Mouse (Mus musculus): ENCODE measurements around the gene Rplp1. TPM values are rescaled to one million over a fixed set of nuclear protein-coding genes. Genes with fewer than 3 reads are reported as not detected.

Gene Rplp1
- total and polyA plus RNA-seq, 3 experiments = 9,058 to 15,045 TPM; not detected in 1

GRCm38 (mm10) chr9:61905576-61905975 is 8.8 kb downstream of the Rplp1 start:
- Histone ChIP-seq H3K36me3 (ENCODE audit: control insufficient read depth in 1 of 2, insufficient read depth in 2 of 2, low read length in 2 of 2) (peaks cover 0 to 12% of the 10 kb centered on the region in 2 experiments; a peak in 2 of 4 replicates), H3K79me2 (ENCODE audit: control insufficient read depth, insufficient read depth, low read length, poor library complexity) (no peaks in the 10 kb centered on the region), H3K9ac (ENCODE audit: control insufficient read depth, low read depth, low read length, poor library complexity, severe bottlenecking) (no peak overlapping the region), H3K9me3 (replicated peaks; ENCODE audit: insufficient read depth, low read length) (no peaks in the 10 kb centered on the region), H3K4me3 (ENCODE audit: control insufficient read depth in 1 of 2, insufficient read depth in 1 of 2, low read depth in 2 of 2, low read length in 2 of 2) (no peak overlapping the region), H3K27me3 (ENCODE audit: control insufficient read depth in 1 of 2, insufficient read depth in 2 of 2, low read length in 2 of 2) (no peaks in the 10 kb centered on the region), H3K27ac (ENCODE audit: control insufficient read depth, low read depth, low read length) (no peak overlapping the region), H3K4me1 (ENCODE audit: control insufficient read depth in 1 of 2, insufficient read depth in 2 of 2, low read length in 2 of 2) (peaks cover 0 to 18% of the 10 kb centered on the region in 2 experiments; a peak in 2 of 4 replicates)
- TF ChIP-seq UBTF (IDR thresholded peaks at IDR 0.05; ENCODE audit: borderline replicate concordance, insufficient read depth, low read depth, low read length) = no peak
- TF ChIP-seq CHD2 (IDR thresholded peaks at IDR 0.05; ENCODE audit: low read length) = no peak
- no peak for TF ChIP-seq MAFK (IDR thresholded peaks at IDR 0.05; ENCODE audit: borderline replicate concordance, low read depth, low read length)
- TF ChIP-seq KAT2A (conservative IDR thresholded peaks at IDR 0.05; ENCODE audit: low read depth, low read length) = no peak
- TF ChIP-seq MXI1 (IDR thresholded peaks at IDR 0.05; ENCODE audit: low read depth, low read length) = no peak
- no peak for DNase-seq (ENCODE audit: low read depth, low spot score)

- Histone ChIP-seq H3K36me3 (ENCODE audit: control insufficient read depth in 1 of 2, insufficient read depth in 2 of 2, low read length in 2 of 2) (peaks cover 0 to 12% of the 10 kb centered on the region in 2 experiments; a peak in 2 of 4 replicates), H3K4me1 (ENCODE audit: control insufficient read depth in 1 of 2, insufficient read depth in 2 of 2, low read length in 2 of 2) (peaks cover 0 to 22% of the 10 kb centered on the region in 2 experiments; a peak in 2 of 4 replicates), H3K9ac (ENCODE audit: control insufficient read depth, low read depth, low read length, poor library complexity, severe bottlenecking) (no peak overlapping the region), H3K4me3 (ENCODE audit: control insufficient read depth in 1 of 2, insufficient read depth in 1 of 2, low read depth in 2 of 2, low read length in 2 of 2) (no peak overlapping the region), H3K27ac (ENCODE audit: control insufficient read depth, low read depth, low read length) (no peak overlapping the region), H3K9me3 (replicated peaks; ENCODE audit: insufficient read depth, low read length) (no peaks in the 10 kb centered on the region), H3K79me2 (ENCODE audit: control insufficient read depth, insufficient read depth, low read length, poor library complexity) (no peaks in the 10 kb centered on the region), H3K27me3 (ENCODE audit: control insufficient read depth in 1 of 2, insufficient read depth in 2 of 2, low read length in 2 of 2) (no peaks in the 10 kb centered on the region)
- no peak for TF ChIP-seq ETS1 (IDR thresholded peaks at IDR 0.05; ENCODE audit: low read depth, low read length)
- no peak for DNase-seq (ENCODE audit: low read depth, low spot score)
Measured at GRCm38 (mm10) chr9:61904201-61904600, 10.1 kb downstream of the Rplp1 start.

- H3K27ac ChIP-seq (ENCODE audit: control insufficient read depth, low read depth, low read length) = no peak overlapping the region
- no peaks in the 10 kb centered on the region for H3K9me3 ChIP-seq (replicated peaks; ENCODE audit: insufficient read depth, low read length)
- no peak overlapping the region for H3K9ac ChIP-seq (ENCODE audit: control insufficient read depth, low read depth, low read length, poor library complexity, severe bottlenecking)
- no peak overlapping the region for H3K4me3 ChIP-seq (ENCODE audit: control insufficient read depth in 1 of 2, insufficient read depth in 1 of 2, low read depth in 2 of 2, low read length in 2 of 2)
- no peak for DNase-seq (ENCODE audit: low read depth, low spot score)
- H3K4me1 ChIP-seq (ENCODE audit: control insufficient read depth in 1 of 2, insufficient read depth in 2 of 2, low read length in 2 of 2) = peaks cover 0 to 13% of the 10 kb centered on the region in 2 experiments; a peak in 2 of 4 replicates
- TF ChIP-seq MXI1 (IDR thresholded peaks at IDR 0.05; ENCODE audit: low read depth, low read length) (no peak), TBP (IDR thresholded peaks at IDR 0.05; ENCODE audit: low read depth, low read length) (no peak), RAD21 (IDR thresholded peaks at IDR 0.05; ENCODE audit: low read depth, low read length) (no peak), ZKSCAN1 (IDR thresholded peaks at IDR 0.05; ENCODE audit: low read depth, low read length) (no peak), ELF1 (IDR thresholded peaks at IDR 0.05; ENCODE audit: low read depth, low read length) (no peak), GABPA (IDR thresholded peaks at IDR 0.05; ENCODE audit: low read depth, low read length) (no peak), POLR2AphosphoS5 (IDR thresholded peaks at IDR 0.05; ENCODE audit: borderline replicate concordance, low read depth, low read length) (no peak), ETS1 (IDR thresholded peaks at IDR 0.05; ENCODE audit: low read depth, low read length) (no peak), MAX (IDR thresholded peaks at IDR 0.05; ENCODE audit: low read length) (no peak), MYC (IDR thresholded peaks at IDR 0.05; ENCODE audit: low read depth, low read length) (no peak), ZNF384 (IDR thresholded peaks at IDR 0.05; ENCODE audit: low read depth, low read length) (no peak), MAFK (IDR thresholded peaks at IDR 0.05; ENCODE audit: borderline replicate concordance, low read depth, low read length) (no peak), POLR2A (IDR thresholded peaks at IDR 0.05; ENCODE audit: control insufficient read depth in 1 of 2, insufficient read depth in 1 of 2, low read depth in 1 of 2, low read length in 2 of 2, poor library complexity in 1 of 2) (no peak), HCFC1 (IDR thresholded peaks at IDR 0.05; ENCODE audit: low read depth, low read length) (no peak), TAL1 (IDR thresholded peaks at IDR 0.05; ENCODE audit: low read length) (no peak), E2F4 (IDR thresholded peaks at IDR 0.05; ENCODE audit: borderline replicate concordance, low read depth, low read length) (no peak)
- no peaks in the 10 kb centered on the region for H3K27me3 ChIP-seq (ENCODE audit: control insufficient read depth in 1 of 2, insufficient read depth in 2 of 2, low read length in 2 of 2)
- peaks cover 0 to 8% of the 10 kb centered on the region in 2 experiments; a peak in 2 of 4 replicates for H3K36me3 ChIP-seq (ENCODE audit: control insufficient read depth in 1 of 2, insufficient read depth in 2 of 2, low read length in 2 of 2)
- H3K79me2 ChIP-seq (ENCODE audit: control insufficient read depth, insufficient read depth, low read length, poor library complexity) = no peaks in the 10 kb centered on the region
Measured at GRCm38 (mm10) chr9:61902445-61902844, 11.9 kb downstream of the Rplp1 start.
